Mouse (Mus musculus): ENCODE measurements around the gene Syn3. TPM values are rescaled to one million over a fixed set of nuclear protein-coding genes. Genes with fewer than 3 reads are reported as not detected.

Syn3 gene
- total and polyA plus RNA-seq, 2 experiments from 2014 or later, result 18.3 to 67.4 TPM

- ATAC-seq (no peak), DNase-seq (ENCODE audit: low spot score) (no peak)
- TF ChIP-seq CTCF (IDR thresholded peaks at IDR 0.05; ENCODE audit: low read depth), result no peak
These were observed 310.8 kb downstream of the Syn3 start for GRCm38 (mm10) chr10:86187881-86188280.

GRCm38 (mm10) chr10:86183148-86183885, 315.4 kb downstream of the Syn3 start:
- ATAC-seq (no peak), DNase-seq (ENCODE audit: low spot score) (no peak)
- TF ChIP-seq CTCF (IDR thresholded peaks at IDR 0.05; ENCODE audit: low read depth), result no peak
- no peaks in the 10 kb centered on the region for H3K27me3 ChIP-seq (ENCODE audit: insufficient read depth, low read length)
- H3K4me1 ChIP-seq (ENCODE audit: insufficient read depth, low read length), result no peaks in the 10 kb centered on the region
- no peaks in the 10 kb centered on the region for H3K36me3 ChIP-seq (ENCODE audit: insufficient read depth, low read length)
- H3K4me3 ChIP-seq (ENCODE audit: low read length), result no peak overlapping the region
- H3K27ac ChIP-seq, result no peak overlapping the region
- H3K9me3 ChIP-seq (ENCODE audit: low read length), result no peaks in the 10 kb centered on the region
- WGBS, result 72% methylated on average over 8 of the region's 8 CpGs
- H3K4me2 ChIP-seq (ENCODE audit: low read depth, low read length), result no peak overlapping the region
- H3K9ac ChIP-seq (replicated peaks; ENCODE audit: low read length), result no peak overlapping the region

More at GRCm38 (mm10) chr10:86187881-86188280, 310.8 kb downstream of the Syn3 start:
- Histone ChIP-seq H3K36me3 (ENCODE audit: insufficient read depth, low read length) (no peaks in the 10 kb centered on the region), H3K9me3 (ENCODE audit: low read length) (no peaks in the 10 kb centered on the region), H3K4me3 (ENCODE audit: low read length) (no peak overlapping the region), H3K9ac (replicated peaks; ENCODE audit: low read length) (no peak overlapping the region), H3K27ac (no peak overlapping the region), H3K27me3 (ENCODE audit: insufficient read depth, low read length) (no peaks in the 10 kb centered on the region), H3K4me2 (ENCODE audit: low read depth, low read length) (no peak overlapping the region), H3K4me1 (ENCODE audit: insufficient read depth, low read length) (no peaks in the 10 kb centered on the region)
- WGBS, result 68% methylated on average over 5 of the region's 5 CpGs

- Histone ChIP-seq H3K4me1 (ENCODE audit: insufficient read depth, low read length) (no peaks in the 10 kb centered on the region), H3K4me3 (ENCODE audit: low read length) (no peak overlapping the region), H3K9ac (replicated peaks; ENCODE audit: low read length) (no peak overlapping the region), H3K9me3 (ENCODE audit: low read length) (no peaks in the 10 kb centered on the region), H3K27me3 (ENCODE audit: insufficient read depth, low read length) (no peaks in the 10 kb centered on the region), H3K27ac (no peak overlapping the region), H3K4me2 (ENCODE audit: low read depth, low read length) (no peak overlapping the region), H3K36me3 (ENCODE audit: insufficient read depth, low read length) (no peaks in the 10 kb centered on the region)
- DNase-seq (ENCODE audit: low spot score) (peak; percentile 67), ATAC-seq (no peak)
- peak; percentile 71 for TF ChIP-seq CTCF (IDR thresholded peaks at IDR 0.05; ENCODE audit: low read depth)
- WGBS, result 44% methylated on average over 3 of the region's 3 CpGs
These were observed 316.4 kb downstream of the Syn3 start for GRCm38 (mm10) chr10:86182183-86182805.

- WGBS, result 94% methylated on average over 2 of the region's 2 CpGs
These were observed 322.3 kb downstream of the Syn3 start for GRCm38 (mm10) chr10:86176411-86176810.

GRCm38 (mm10) chr10:86174017-86174416, 324.7 kb downstream of the Syn3 start:
- no peak overlapping the region for H3K4me2 ChIP-seq (ENCODE audit: low read depth, low read length)
- H3K27me3 ChIP-seq (ENCODE audit: insufficient read depth, low read length), result no peaks in the 10 kb centered on the region
- H3K4me1 ChIP-seq (ENCODE audit: insufficient read depth, low read length), result no peaks in the 10 kb centered on the region
- no peak for TF ChIP-seq CTCF (IDR thresholded peaks at IDR 0.05; ENCODE audit: low read depth)
- no peak overlapping the region for H3K27ac ChIP-seq
- WGBS, result 83% methylated on average over 6 of the region's 6 CpGs
- no peak overlapping the region for H3K9ac ChIP-seq (replicated peaks; ENCODE audit: low read length)
- DNase-seq (ENCODE audit: low spot score) (no peak), ATAC-seq (no peak)
- no peak overlapping the region for H3K4me3 ChIP-seq (ENCODE audit: low read length)
- H3K36me3 ChIP-seq (ENCODE audit: insufficient read depth, low read length), result no peaks in the 10 kb centered on the region
- no peaks in the 10 kb centered on the region for H3K9me3 ChIP-seq (ENCODE audit: low read length)

More at GRCm38 (mm10) chr10:86176411-86176810, 322.3 kb downstream of the Syn3 start:
- H3K36me3 ChIP-seq (ENCODE audit: insufficient read depth, low read length), result no peaks in the 10 kb centered on the region
- DNase-seq (ENCODE audit: low spot score), result no peak
- no peak overlapping the region for H3K9ac ChIP-seq (replicated peaks; ENCODE audit: low read length)
- no peaks in the 10 kb centered on the region for H3K27me3 ChIP-seq (ENCODE audit: insufficient read depth, low read length)
- no peaks in the 10 kb centered on the region for H3K4me1 ChIP-seq (ENCODE audit: insufficient read depth, low read length)
- no peak overlapping the region for H3K27ac ChIP-seq
- no peak for TF ChIP-seq CTCF (IDR thresholded peaks at IDR 0.05; ENCODE audit: low read depth)
- H3K4me3 ChIP-seq (ENCODE audit: low read length), result no peak overlapping the region
- ATAC-seq, result no peak
- no peak overlapping the region for H3K4me2 ChIP-seq (ENCODE audit: low read depth, low read length)
- no peaks in the 10 kb centered on the region for H3K9me3 ChIP-seq (ENCODE audit: low read length)

- DNase-seq (ENCODE audit: low spot score) (no peak), ATAC-seq (no peak)
- 90% methylated on average over 4 of the region's 4 CpGs for WGBS
- Histone ChIP-seq H3K4me3 (ENCODE audit: low read length) (no peak overlapping the region), H3K27ac (no peak overlapping the region), H3K9me3 (ENCODE audit: low read length) (no peaks in the 10 kb centered on the region), H3K27me3 (ENCODE audit: insufficient read depth, low read length) (no peaks in the 10 kb centered on the region), H3K4me1 (ENCODE audit: insufficient read depth, low read length) (no peaks in the 10 kb centered on the region), H3K4me2 (ENCODE audit: low read depth, low read length) (no peak overlapping the region), H3K9ac (replicated peaks; ENCODE audit: low read length) (no peak overlapping the region), H3K36me3 (ENCODE audit: insufficient read depth, low read length) (no peaks in the 10 kb centered on the region)
- TF ChIP-seq CTCF (IDR thresholded peaks at IDR 0.05; ENCODE audit: low read depth), result no peak
These were observed 325.4 kb downstream of the Syn3 start for GRCm38 (mm10) chr10:86173284-86173683.

GRCm38 (mm10) chr10:86171246-86171645, 327.4 kb downstream of the Syn3 start:
- no peak overlapping the region for H3K4me3 ChIP-seq (ENCODE audit: low read length)
- no peaks in the 10 kb centered on the region for H3K36me3 ChIP-seq (ENCODE audit: insufficient read depth, low read length)
- ATAC-seq (no peak), DNase-seq (ENCODE audit: low spot score) (no peak)
- no peak overlapping the region for H3K9ac ChIP-seq (replicated peaks; ENCODE audit: low read length)
- 97% methylated on average over 1 of the region's 1 CpGs for WGBS
- no peaks in the 10 kb centered on the region for H3K27me3 ChIP-seq (ENCODE audit: insufficient read depth, low read length)
- H3K9me3 ChIP-seq (ENCODE audit: low read length), result no peaks in the 10 kb centered on the region
- no peak overlapping the region for H3K4me2 ChIP-seq (ENCODE audit: low read depth, low read length)
- no peak overlapping the region for H3K27ac ChIP-seq
- no peaks in the 10 kb centered on the region for H3K4me1 ChIP-seq (ENCODE audit: insufficient read depth, low read length)
- no peak for TF ChIP-seq CTCF (IDR thresholded peaks at IDR 0.05; ENCODE audit: low read depth)

All from hindbrain, postnatal 0 days (tissue).